Mouse (Mus musculus) kidney, postnatal 14 days (tissue): Measurements from ENCODE around the gene Apmap.

Experiments
- DNase-seq: peaks from one replicate; pipeline ENCODE4 v3.0.0; 2022; ENCODE audit warnings: mixed read lengths

Gene Apmap

DNA sequence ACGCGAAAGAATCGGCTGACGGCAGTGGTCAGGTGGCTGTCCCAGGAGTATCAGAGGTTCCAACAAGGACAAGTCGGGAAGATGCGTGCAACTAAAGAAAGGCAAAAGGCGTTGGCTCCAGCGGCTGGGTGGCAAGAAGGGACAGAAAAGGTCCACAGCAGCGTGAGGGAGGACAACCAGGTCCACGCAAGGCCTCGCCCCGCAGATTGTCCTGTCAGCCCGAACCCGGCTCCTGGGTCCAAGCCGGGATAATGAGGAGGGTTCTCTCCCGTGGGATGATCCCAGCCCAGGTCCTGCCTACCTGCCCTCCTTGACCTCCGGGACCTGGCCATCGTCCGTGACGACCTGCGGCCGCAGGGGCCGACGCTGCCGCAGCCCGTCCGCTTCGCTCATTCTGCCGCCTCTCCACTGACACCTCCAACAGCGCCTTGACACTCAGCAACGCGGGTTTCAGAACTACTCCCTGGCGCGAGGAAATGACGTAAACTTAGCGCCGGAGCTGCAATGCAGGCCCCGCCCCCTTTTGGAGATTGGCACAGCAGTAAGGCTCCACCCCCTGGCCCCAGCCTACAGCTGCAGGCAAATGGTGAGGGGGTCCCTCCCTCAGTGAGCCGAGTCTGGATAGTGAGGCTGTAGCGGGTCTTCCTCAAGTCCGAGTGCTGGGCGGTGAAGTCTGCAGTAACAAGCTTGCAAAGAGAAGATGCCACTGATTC is at the start of gene Apmap:
Gene Apmap, minus strand, starts transcription at position 481 of the 713 bp plus-strand sequence.
- peak; percentile 98 for DNase-seq

DNA sequence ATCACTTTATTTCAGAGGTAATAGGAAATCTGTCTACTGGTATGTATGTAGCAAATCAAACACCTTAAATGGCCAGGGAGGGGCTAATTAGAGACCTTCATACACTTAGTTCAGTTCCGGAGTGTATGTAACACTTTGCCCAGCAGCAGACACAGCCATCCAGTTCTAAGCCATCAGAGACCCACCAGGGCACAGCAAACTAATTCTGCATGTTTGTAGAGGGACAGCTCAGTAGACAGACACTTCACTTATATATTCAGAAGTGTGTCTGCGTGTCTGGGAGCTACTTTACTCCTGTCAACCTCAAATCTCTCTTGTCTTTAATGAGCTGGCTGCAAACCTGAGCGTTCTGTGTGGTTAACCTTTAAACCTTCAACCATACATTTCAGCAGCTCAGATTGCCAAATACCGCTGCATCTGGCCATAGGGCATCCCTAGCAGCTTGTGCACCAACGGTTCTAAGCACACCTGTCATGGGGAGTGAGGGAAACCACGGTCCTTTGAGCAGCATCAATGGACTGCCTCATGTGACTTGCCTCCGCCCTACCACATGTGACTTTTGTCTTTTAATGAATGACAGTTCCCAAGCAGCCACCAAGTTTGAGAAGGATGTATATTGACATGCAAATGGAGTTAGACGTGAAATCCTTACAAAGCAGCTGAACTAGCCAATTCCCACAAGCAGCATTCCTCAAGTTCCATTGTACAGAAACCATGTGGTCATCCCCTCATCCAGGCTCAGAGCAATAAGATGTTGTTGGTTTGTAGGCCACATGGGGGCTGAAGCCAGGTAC is 48.8 kb upstream of the Apmap start:
- DNase-seq = no peak

DNA sequence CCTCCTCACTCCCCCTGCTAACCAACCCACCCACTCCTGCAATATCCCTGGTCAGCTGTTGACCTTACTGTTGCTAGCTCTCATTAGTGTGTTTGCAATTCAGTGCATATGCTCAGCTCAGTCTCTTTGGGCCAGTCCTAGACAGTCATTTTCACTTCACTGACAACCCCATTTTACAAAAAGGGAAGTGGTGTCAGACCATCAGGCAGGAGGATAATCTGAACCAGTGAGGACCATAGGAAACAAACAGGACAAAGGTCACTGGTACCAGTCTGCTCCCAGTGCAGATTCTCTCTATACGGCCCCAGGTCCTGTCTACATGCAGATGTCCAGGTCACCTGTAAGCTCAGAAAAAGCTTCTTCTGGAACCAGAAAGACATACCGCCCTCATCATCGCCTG is 47.7 kb upstream of the Apmap start:
- no peak for DNase-seq

DNA sequence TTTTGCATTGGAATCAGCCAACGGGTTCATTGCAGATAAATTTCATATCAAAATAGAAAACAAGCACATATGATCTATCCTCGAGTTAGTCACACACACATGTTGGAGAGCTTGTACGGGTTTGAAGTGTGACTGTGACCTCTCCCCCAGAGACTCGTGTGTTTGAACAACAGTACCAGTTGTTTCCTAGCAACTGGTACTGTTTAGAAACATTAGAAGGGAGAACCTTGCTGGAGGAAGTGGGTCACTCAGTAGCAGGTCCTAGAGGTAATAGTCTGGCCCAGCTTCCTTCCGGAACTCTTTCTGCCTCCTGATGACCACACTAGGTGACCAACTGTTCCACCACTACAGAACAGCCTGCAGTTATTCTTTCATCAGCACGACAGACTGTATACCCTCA is 46.9 kb upstream of the Apmap start:
- DNase-seq = no peak

DNA sequence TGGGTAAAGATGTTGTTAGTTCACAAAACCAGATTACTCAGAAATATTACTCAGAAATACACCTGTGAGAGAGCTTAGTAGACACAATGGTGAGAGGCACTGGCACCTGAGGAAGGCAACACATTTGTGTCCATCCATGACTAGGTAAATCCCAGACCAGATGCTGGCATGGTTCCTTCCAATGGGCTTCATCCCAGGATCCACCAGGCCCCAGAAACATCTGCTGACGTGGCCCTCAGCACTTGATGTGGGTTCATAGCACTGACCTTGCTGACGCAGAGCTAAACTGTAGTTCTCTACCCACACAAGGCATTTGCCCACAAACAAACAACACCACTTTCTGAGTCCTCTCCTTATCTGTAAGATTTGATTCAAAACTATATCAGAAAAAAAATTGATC is 46.4 kb upstream of the Apmap start:
- DNase-seq = peak; percentile 50

GRCm38 (mm10) chr2:150651366-150651765 is 43.0 kb upstream of the Apmap start:
- no peak for DNase-seq

DNA sequence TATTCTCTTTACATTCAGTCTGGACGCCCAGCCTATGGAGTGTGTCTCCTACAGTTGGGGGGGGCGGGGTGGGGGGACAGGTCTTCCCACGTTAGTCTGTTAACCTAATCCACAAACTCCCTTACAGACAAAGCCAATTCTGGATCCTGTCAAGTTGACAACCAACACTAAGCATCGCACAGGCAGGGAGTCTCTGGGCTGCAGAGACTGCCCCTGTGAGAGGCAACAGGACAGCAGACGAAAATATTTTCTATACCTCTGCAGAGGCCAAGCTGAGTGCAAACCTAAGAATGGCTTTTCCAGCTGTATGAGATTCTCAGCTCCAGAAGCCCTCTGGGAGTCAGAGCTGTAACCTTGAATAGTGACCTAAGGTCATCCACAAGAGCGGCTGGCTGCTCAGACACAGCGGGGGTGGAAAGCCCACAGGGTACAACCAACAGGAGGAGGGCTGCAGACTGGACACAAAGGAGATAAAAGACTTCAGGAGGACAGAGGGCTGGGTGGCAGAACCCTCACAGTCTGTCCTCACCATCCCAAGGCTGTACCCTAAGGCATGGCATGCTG is 42.2 kb upstream of the Apmap start:
- no peak for DNase-seq

DNA sequence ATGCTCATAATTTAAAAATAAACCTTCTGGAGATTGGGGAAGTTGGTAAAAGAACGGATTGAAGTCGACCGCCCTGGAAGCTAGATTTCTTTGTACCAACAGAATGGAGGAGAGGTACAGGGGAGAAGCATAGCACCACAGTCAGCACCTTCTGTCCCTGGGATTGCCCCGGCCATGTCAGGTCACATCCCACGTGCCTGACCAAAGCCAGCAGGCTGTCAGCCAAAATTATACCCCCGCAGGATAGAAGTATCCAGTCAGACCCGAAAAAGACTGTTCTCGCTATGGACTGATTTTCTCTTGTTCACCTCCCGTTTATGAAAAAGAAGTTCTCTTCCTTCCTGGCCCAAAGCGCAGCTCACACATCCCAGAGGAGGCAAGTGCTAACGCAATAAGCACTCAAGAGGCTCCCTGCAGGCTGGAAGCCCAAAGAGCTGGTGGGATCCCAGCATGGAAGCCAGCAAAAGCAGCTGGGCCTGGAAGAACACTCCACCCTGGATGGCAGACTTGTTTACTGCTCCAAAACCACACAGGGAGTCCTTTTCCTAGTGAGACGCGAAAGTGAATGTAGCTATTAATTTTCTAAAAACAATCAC is 40.0 kb upstream of the Apmap start:
- DNase-seq = no peak

DNA sequence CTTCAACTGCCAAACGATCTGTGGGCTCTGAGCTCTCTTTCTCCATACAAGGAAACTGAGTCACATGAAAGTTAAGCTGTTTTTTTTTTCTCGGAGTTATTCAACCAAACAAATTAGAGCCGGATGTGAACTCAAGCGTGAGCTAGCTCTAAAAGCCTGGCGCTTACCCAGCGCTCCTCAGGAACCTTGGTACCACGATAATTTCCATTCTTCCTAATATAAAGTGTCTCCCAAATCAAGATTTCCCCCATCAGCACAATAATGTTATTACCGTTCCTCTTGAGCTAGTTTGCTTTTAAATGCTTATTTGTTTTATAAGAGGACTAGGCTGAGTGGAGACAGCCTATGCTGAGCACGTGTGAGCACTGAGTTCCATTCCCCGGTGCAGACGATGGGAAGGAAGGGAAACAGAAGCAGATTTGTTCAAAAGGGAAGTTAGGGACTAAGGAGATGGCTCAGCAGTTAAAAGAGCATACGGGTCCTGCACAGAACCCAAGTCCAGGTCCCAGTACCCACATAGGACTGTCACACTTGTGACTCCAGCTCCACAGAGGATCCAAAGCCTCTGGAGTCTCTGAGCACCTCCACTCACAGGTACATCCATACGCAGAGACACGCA is 39.4 kb upstream of the Apmap start:
- DNase-seq = no peak

DNA sequence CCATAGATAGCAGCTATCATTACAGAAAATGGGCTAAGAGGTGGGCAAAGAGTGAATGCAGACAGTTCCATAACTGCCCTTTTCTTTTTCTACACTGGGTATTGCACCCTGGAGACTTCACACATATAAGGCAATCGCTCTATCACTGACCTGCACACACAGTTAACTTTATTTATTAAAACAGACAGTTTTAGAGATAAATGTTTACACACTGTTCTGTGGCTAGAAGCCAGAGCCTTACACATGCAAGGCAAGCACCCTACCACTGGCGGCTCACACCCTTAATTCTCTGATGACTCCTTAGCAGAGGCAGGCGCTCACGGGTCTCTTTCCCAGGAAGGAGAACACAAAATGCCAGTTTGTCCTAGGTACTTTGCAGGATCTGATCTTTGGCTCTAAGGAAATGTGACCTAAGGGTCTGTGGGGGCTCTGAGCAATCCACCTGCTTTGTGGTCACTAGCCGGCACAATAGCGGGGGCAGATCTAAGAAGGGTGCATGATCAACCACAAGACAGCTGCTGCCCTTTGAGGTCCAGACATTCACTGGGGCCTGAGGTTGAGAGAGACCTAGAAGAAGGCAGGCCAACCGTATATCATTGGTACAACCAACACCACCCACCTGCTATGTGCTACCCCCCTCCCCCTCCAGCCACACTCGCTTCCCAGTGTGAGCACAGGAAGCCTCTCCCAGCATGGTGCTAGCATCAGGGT is 38.2 kb upstream of the Apmap start:
- DNase-seq = no peak

GRCm38 (mm10) chr2:150645225-150645624 is 36.9 kb upstream of the Apmap start:
- DNase-seq = no peak

- DNase-seq = no peak
These were observed 35.5 kb upstream of the Apmap start for GRCm38 (mm10) chr2:150643726-150644415.

DNA sequence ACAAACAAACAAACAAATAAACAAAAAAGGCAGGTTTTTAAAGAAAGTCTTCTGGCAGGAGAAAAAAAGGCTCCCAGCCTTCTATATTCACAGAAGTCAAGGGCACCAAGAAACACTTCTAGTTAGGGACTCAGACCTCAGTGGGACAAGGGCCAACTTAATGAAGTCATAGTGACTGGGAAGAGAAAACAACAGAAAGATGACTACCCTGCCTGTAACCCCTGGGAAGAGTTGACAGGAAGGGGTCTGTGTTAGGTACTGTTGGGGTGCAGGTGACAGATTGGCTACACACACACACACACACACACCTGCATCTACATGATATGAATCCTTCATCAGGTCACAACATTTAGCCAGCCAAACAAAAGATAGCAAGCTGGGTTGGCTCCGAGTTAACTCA is 34.8 kb upstream of the Apmap start:
- no peak for DNase-seq

- DNase-seq = no peak
These were observed 30.0 kb upstream of the Apmap start for GRCm38 (mm10) chr2:150638370-150638733.

DNA sequence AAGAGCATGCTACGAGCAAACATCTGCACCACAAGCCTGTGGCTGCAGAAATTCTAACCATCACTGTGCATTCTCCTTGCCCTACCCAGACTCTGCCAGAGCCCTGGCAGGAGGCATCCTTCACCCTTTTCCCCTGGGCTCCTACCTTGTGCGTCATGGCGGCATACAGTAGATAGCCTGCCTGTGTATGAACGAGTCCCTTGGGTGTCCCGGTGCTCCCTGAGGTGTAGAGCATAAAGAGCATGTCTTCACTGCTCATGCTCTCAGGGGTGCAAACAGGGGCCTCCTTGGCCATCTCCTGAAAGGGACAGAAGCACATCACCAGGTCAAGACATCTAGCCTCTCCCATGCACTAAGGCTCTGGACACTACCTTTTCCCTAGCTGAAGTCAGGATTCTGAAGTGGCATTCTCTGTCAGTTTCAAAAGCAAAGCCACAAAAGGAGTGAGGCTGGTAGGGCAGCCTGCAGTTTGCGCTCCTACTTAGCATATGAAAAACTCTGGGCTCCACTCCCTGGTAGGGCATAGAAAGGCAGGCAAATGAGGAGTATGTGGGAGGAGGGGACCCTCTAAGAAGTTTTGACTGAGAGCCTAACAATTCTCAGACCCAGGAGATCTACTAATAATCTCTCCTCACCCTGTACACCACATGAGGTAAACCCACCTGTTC is 29.5 kb upstream of the Apmap start:
- no peak for DNase-seq

GRCm38 (mm10) chr2:150635877-150636446 is 27.6 kb upstream of the Apmap start:
- DNase-seq = no peak

- DNase-seq = no peak
These were observed 20.9 kb upstream of the Apmap start for GRCm38 (mm10) chr2:150629255-150629654.

GRCm38 (mm10) chr2:150627140-150627539 is 18.8 kb upstream of the Apmap start:
- no peak for DNase-seq

- DNase-seq = no peak
These were observed 16.6 kb upstream of the Apmap start for GRCm38 (mm10) chr2:150624926-150625325.

GRCm38 (mm10) chr2:150623957-150624356 is 15.6 kb upstream of the Apmap start:
- DNase-seq = no peak

- no peak for DNase-seq
These were observed 13.3 kb upstream of the Apmap start for GRCm38 (mm10) chr2:150621698-150622097.
